Mouse (Mus musculus) frontal cortex, postnatal 10 days (tissue): ENCODE measurements at regions not wholly inside any gene's neighbourhood (a gene's known extent, or its start where the extent isn't known, plus 50 kb on each side); places are given as distances from the start of the nearest gene placed in this dataset.

Source experiments
- DNase-seq, 2 experiments: peaks; one replicate each; pipeline ENCODE4 v3.0.0; 2022; ENCODE audit warnings: low spot score in 2 of 2, mixed read lengths in 1 of 2

- DNase-seq = no peak
These were observed 64.3 kb upstream of the Klf3 start for GRCm38 (mm10) chr5:64738781-64739310.

GRCm38 (mm10) chr5:64739311-64740261 is 63.6 kb upstream of the Klf3 start:
- DNase-seq = no peak

GRCm38 (mm10) chr5:64744041-64744440 is 59.1 kb upstream of the Klf3 start:
- DNase-seq = no peak

GRCm38 (mm10) chr5:64744455-64744854 is 58.7 kb upstream of the Klf3 start:
- DNase-seq = no peak

- no peak for DNase-seq
These were observed 55.7 kb upstream of the Klf3 start for GRCm38 (mm10) chr5:64747461-64747860.

GRCm38 (mm10) chr5:64749415-64750166 is 53.6 kb upstream of the Klf3 start:
- no peak for DNase-seq

- no peak for DNase-seq
These were observed 52.8 kb upstream of the Klf3 start for GRCm38 (mm10) chr5:64750406-64750805.

- no peak for DNase-seq
These were observed 52.1 kb upstream of the Klf3 start for GRCm38 (mm10) chr5:64750976-64751656.

- no peak for DNase-seq
These were observed 49.9 kb upstream of the Klf3 start for GRCm38 (mm10) chr5:64753142-64753750.
